Mouse (Mus musculus) heart, embryonic 14.5 days (tissue): Measurements from ENCODE around the gene Uevld. TPM values are rescaled to one million over a fixed set of nuclear protein-coding genes. Genes with fewer than 3 reads are reported as not detected.
A peak's percentile ranks its signal among the peaks of the same experiment; 100 is the strongest.

Experiments used
- ATAC-seq: fragments of 200-750 bp; cut with Nextera tagmentation; 2 replicates; pipeline ENCODE4 v1.8.0; 2017; ENCODE audit warnings: low read depth, moderate TSS enrichment; ENCODE audit not compliant: insufficient number of reproducible peaks, insufficient read depth, low FRiP score
- H3K27ac ChIP-seq, 2 experiments: fragments of 200-500 bp in 1 of 2; fragments of 300-500 bp in 1 of 2; sonication (generic) in 1 of 2; replicated peaks in 1 of 2; 2 replicates each; pipeline ENCODE4 v1.5.1; 2012 to 2014; ENCODE audit warnings: low read depth in 2 of 2, low read length in 2 of 2, control low read depth in 1 of 2, mild to moderate bottlenecking in 1 of 2, mixed read lengths in 1 of 2; ENCODE audit not compliant: control insufficient read depth in 1 of 2, insufficient read depth in 1 of 2
- H3K27me3 ChIP-seq: fragments of 300-500 bp; sonication (generic); 2 replicates; pipeline ENCODE4 v1.6.1; 2014; ENCODE audit warnings: mild to moderate bottlenecking, low read length, control low read depth; ENCODE audit not compliant: control insufficient read depth, insufficient read depth
- H3K36me3 ChIP-seq: fragments of 300-500 bp; sonication (generic); 2 replicates; pipeline ENCODE4 v1.6.1; 2014; ENCODE audit warnings: mild to moderate bottlenecking, control low read depth, low read length, mixed read lengths; ENCODE audit not compliant: control insufficient read depth, insufficient read depth
- H3K4me1 ChIP-seq, 2 experiments: fragments of 200-500 bp in 1 of 2; fragments of 300-500 bp in 1 of 2; sonication (generic) in 1 of 2; 2 replicates each; pipeline ENCODE4 v1.6.1; 2012 to 2014; ENCODE audit warnings: low read length in 2 of 2, control low read depth in 1 of 2, mixed read lengths in 1 of 2; ENCODE audit not compliant: control insufficient read depth in 2 of 2, insufficient read depth in 2 of 2
- H3K4me2 ChIP-seq: fragments of 300-500 bp; sonication (generic); 2 replicates; pipeline ENCODE4 v1.6.1; 2014; ENCODE audit warnings: mild to moderate bottlenecking, low read length
- H3K4me3 ChIP-seq, 2 experiments: fragments of 200-500 bp in 1 of 2; fragments of 300-500 bp in 1 of 2; sonication (generic) in 1 of 2; 2 replicates each; pipeline ENCODE4 v1.5.1; 2012 to 2014; ENCODE audit warnings: low read length in 2 of 2, mild to moderate bottlenecking in 2 of 2, control low read depth in 1 of 2, low read depth in 1 of 2, moderate library complexity in 1 of 2; ENCODE audit not compliant: control insufficient read depth in 1 of 2, insufficient read depth in 1 of 2
- H3K9ac ChIP-seq: fragments of 300-500 bp; sonication (generic); 2 replicates; pipeline ENCODE4 v1.6.1; 2014; ENCODE audit warnings: mild to moderate bottlenecking, low read length
- H3K9me3 ChIP-seq: fragments of 300-500 bp; sonication (generic); 2 replicates; pipeline ENCODE4 v1.6.1; 2016; ENCODE audit warnings: low read length, control low read depth; ENCODE audit not compliant: control insufficient read depth
- WGBS: fragments of 180-500 bp; shearing (Covaris S2); extraction: QIAGEN DNeasy Blood & Tissue Kit; methylation state at CpG from one replicate; pipeline ENCODE4 v1.1.7; 2014; 5-methylcytosine and 5-hydroxymethylcytosine counted together
- polyA plus RNA-seq: library from polyadenylated mRNA; unstranded; fragments of >200 nt; fragmentation: Nextera tagmentation; extraction: Ambion mirVana; gene quantifications from 2 replicates; pipeline ENCODE4 v1.2.1, GENCODE M21; 2014

Gene Uevld
- 9.8 TPM in 2 replicates for polyA plus RNA-seq

DNA sequence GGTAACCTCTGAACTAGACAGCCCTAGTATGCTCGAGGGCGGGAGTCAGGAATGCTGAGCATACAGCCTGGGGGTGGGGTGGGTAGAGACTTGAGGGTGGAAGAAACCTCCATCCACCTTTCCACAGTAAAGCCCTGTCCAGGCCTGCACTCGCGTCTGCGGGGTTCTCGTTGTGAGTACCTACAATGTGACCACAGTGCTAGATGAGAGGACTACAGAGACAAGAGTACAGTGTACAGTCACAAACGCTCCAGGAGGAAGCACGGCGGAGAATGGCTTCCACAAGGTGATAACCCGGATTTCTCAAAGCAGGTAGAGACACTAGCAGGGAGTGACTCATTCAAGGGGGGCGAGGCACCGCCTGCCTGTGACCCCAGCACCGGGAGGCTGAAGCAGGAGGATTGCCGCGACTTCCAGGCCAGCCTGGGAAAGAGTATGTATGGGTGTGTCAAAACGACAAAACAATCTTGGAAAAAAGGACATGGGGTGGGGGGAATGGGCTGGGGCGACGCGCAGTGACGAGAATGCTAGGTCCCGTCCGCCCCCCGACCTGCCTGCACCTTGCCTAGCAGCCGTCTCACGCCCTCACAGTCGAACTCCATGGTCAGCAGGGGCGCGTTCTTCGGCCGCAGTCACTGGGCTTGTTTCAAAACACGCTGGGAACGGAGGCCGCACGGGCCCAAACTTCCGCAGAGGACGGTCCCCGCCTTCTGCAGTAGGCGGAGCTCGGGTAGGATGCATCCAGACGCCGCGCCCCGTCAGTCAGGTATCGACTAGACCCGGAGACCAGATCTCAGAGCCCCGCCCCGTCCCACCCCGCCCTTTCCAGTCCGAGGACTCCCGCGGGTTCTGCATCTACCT, at the start of gene Uevld:
Gene Uevld (minus strand): TSS at position 697 of the 861 bp plus-strand sequence.
- Histone ChIP-seq H3K9me3 (no peaks in the 10 kb centered on the region), H3K4me3 (peak within 1 kb of the TSS; percentile 78 to 87), H3K4me2 (peak within 1 kb of the TSS; percentile 89), H3K4me1 (peaks cover 11 to 17% of the 10 kb centered on the region in 2 experiments), H3K27me3 (no peaks in the 10 kb centered on the region), H3K27ac (peak within 1 kb of the TSS; percentile 5 to 64; a peak in 3 of 4 replicates), H3K36me3 (peaks cover 27% of the 10 kb centered on the region), H3K9ac (peak within 1 kb of the TSS; percentile 92)
- ATAC-seq = peak; percentile 86
- under 1% methylated on average over 51 of the region's 51 CpGs for WGBS

DNA sequence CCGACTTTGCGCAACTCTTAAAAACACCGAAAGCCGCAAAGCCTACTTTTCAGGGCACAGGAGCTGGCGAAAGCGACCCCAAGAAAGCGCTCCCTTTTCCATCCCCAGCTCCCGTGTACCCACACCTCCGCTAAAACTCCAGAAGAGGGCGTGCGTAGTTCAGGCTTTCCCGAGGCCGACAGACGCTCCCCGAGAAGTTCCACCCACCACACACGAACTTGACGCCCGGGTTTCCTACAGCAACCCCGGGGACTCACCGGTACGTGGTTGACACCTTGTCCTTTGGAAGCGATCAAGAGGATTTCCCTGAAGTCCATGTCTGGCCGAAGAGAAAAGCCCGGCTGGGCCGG, 49.5 kb upstream of the Uevld start:
- no peaks in the 10 kb centered on the region for H3K36me3 ChIP-seq
- peaks cover 2 to 31% of the 10 kb centered on the region in 2 experiments; a peak in 3 of 4 replicates for H3K4me1 ChIP-seq
- ATAC-seq = peak; percentile 49
- under 1% methylated on average over 25 of the region's 25 CpGs for WGBS
- peak overlapping the region; percentile 86 for H3K9ac ChIP-seq
- peak overlapping the region; percentile 93 to 94 for H3K27ac ChIP-seq
- no peaks in the 10 kb centered on the region for H3K9me3 ChIP-seq
- H3K27me3 ChIP-seq = no peaks in the 10 kb centered on the region
- H3K4me3 ChIP-seq = peak overlapping the region; percentile 84 to 87
- H3K4me2 ChIP-seq = peak overlapping the region; percentile 83

DNA sequence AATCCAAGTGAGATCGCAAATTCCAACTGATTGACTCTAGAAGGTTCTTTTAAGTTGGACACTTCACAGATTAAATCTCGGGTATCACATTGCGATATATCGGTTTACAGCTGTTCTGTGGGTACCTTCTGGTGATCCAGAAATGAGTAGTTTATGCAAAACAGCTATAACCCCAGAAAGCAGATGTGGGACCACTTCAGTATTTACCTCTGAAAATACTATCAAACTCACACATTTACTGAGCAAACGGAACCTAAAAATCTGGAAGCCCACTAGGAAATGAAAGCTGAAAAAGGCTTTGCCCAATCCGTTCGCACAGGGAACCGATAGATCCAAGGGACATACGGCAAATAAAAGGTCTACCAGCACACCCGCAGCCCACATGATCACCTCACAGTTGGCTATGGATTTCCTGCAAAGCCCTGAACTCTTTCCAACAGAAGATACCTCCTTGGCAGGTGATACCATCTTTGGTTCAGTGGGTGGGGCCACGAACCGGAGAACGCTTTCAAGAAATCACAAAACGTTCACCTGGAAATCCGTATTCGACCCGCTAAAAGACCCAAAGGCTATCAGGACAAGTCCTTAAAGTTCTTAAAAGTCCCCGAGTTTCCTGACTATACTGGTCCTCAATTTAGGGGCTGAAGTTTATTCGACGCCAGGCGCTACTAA, 48.9 kb upstream of the Uevld start:
- H3K4me2 ChIP-seq = peak overlapping the region; percentile 83
- peaks cover 0 to 37% of the 10 kb centered on the region in 2 experiments; a peak in 2 of 4 replicates for H3K4me1 ChIP-seq
- 19% methylated on average over 21 of the region's 21 CpGs for WGBS
- H3K27ac ChIP-seq = peak overlapping the region; percentile 93 to 94
- no peak for ATAC-seq
- H3K9ac ChIP-seq = peak overlapping the region; percentile 86
- no peaks in the 10 kb centered on the region for H3K36me3 ChIP-seq
- H3K27me3 ChIP-seq = no peaks in the 10 kb centered on the region
- H3K9me3 ChIP-seq = no peaks in the 10 kb centered on the region
- H3K4me3 ChIP-seq = peak overlapping the region; percentile 84 to 87

GRCm38 (mm10) chr7:47003411-47004115, 45.2 kb upstream of the Uevld start:
- no peaks in the 10 kb centered on the region for H3K9me3 ChIP-seq
- H3K36me3 ChIP-seq = peaks cover 9% of the 10 kb centered on the region
- peak overlapping the region; percentile 7; the same call in 1 of the 2 replicates for H3K9ac ChIP-seq
- ATAC-seq = no peak
- H3K4me1 ChIP-seq = peaks cover 2 to 46% of the 10 kb centered on the region in 2 experiments; a peak in 3 of 4 replicates
- H3K27me3 ChIP-seq = no peaks in the 10 kb centered on the region
- H3K27ac ChIP-seq = no peak overlapping the region
- 55% methylated on average over 3 of the region's 3 CpGs for WGBS
- H3K4me2 ChIP-seq = no peak overlapping the region
- no peak overlapping the region for H3K4me3 ChIP-seq

DNA sequence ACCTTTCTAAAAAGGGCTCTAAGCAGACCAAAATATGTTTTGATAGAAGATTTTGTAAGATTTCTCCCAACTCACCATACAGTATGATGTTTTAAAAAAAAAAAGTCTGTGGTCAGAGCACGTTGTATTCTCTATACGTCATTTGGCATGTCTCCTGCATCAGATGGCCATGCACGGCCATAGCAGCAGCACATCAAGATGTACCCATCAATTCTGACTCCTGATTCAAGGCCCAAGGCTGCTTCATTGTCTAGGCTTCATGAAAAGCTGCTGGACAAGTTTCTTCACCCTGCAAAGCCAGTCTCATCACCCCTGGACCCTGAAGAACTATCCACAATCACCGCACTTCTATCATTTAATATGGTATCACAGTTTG, 43.6 kb upstream of the Uevld start:
- H3K27ac ChIP-seq = no peak overlapping the region
- ATAC-seq = no peak
- H3K36me3 ChIP-seq = peaks cover 26% of the 10 kb centered on the region
- no peak overlapping the region for H3K4me2 ChIP-seq
- peaks cover 7 to 57% of the 10 kb centered on the region in 2 experiments; a peak in 3 of 4 replicates for H3K4me1 ChIP-seq
- H3K9me3 ChIP-seq = no peaks in the 10 kb centered on the region
- peak overlapping the region; percentile 8; the same call in 1 of the 2 replicates for H3K9ac ChIP-seq
- 70% methylated on average over 4 of the region's 4 CpGs for WGBS
- no peak overlapping the region for H3K4me3 ChIP-seq
- H3K27me3 ChIP-seq = no peaks in the 10 kb centered on the region

GRCm38 (mm10) chr7:47001125-47001899, 43.0 kb upstream of the Uevld start:
- ATAC-seq = no peak
- 65% methylated on average over 5 of the region's 5 CpGs for WGBS
- Histone ChIP-seq H3K9me3 (no peaks in the 10 kb centered on the region), H3K36me3 (peaks cover 32% of the 10 kb centered on the region), H3K4me2 (no peak overlapping the region), H3K27me3 (no peaks in the 10 kb centered on the region), H3K4me3 (no peak overlapping the region), H3K4me1 (peaks cover 7 to 54% of the 10 kb centered on the region in 2 experiments; a peak in 3 of 4 replicates), H3K27ac (no peak overlapping the region), H3K9ac (no peak overlapping the region)

DNA sequence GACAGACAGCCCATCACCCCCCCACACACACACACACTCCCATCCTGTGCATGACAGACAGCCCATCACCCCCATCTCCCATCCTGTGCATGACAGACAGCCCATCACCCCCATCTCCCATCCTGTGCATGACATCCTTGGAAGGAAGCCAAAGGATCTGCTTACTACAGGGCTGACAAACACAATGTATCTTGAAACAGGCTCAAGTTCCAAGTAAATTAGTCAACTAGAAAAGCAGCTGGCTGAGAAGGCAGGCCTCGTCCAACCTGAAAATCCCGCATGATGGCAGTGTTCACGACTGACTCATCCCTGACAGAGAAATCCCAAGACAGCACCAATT, 42.3 kb upstream of the Uevld start:
- no peaks in the 10 kb centered on the region for H3K9me3 ChIP-seq
- H3K4me1 ChIP-seq = peaks cover 7 to 54% of the 10 kb centered on the region in 2 experiments; a peak in 3 of 4 replicates
- H3K9ac ChIP-seq = no peak overlapping the region
- peaks cover 39% of the 10 kb centered on the region for H3K36me3 ChIP-seq
- H3K4me2 ChIP-seq = no peak overlapping the region
- H3K27me3 ChIP-seq = no peaks in the 10 kb centered on the region
- 56% methylated on average over 3 of the region's 3 CpGs for WGBS
- no peak overlapping the region for H3K4me3 ChIP-seq
- ATAC-seq = peak; percentile 63; the same call in 1 of the 2 replicates
- peak overlapping the region in 1 of 2 experiments; percentile 33; a peak in 1 of 4 replicates for H3K27ac ChIP-seq
